Mouse (Mus musculus): ENCODE data around the gene Sema3f.

DNA sequence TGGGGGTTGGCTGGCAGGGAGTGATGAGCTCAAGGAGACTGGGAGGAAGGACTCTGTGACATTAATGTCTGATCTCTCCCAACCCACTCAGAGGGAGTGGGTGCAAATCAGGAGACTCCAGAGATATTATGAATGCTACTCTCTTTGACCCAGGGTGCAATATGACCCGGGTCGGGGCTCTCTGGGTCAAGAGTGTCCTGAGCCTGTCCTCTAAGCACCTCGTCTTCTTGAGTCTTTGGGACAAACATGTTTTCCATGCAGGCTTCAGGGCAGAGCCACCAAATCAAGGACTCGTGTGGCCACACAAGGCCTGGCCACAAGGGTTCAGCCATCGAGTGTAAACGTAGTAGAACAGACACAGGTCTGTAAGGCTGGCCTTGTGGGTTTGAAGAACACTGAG is 52.2 kb downstream of the Sema3f start:
- TF ChIP-seq CTCF (IDR thresholded peaks at IDR 0.05; ENCODE audit: borderline replicate concordance, extremely low read depth, insufficient read depth, insufficient read length) = no peak
- no peak for TF ChIP-seq POLR2A (IDR thresholded peaks at IDR 0.05; ENCODE audit: borderline replicate concordance, extremely low read depth, insufficient read depth, insufficient read length, poor library complexity, severe bottlenecking)

Data from brain, embryonic 14.5 days (tissue).